Mouse (Mus musculus): ENCODE data around the gene Hist1h2ae.

DNA sequence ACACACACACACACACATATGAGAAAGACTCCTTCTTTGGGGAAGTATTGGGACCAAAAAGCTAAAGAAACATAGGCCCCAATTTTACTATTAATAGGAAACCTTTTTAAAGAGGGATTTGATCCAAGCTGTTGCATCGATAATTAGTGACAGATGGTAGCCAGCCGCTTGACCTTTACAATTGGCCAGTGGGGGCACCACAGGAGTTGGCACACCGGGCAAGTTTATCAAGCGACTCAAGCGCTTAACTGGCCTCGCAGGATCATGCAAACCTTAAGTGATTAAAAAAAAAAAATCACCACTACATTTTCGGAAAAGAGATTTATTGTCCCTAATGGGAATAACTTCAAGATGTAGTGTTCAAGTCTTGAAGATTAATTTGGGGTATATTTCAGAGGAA is 21.6 kb upstream of the Hist1h2ae start:
- TF ChIP-seq CTCF (IDR thresholded peaks at IDR 0.05), result no peak
- TF ChIP-seq EP300 (IDR thresholded peaks at IDR 0.05), result no peak

Measured in lung, postnatal 0 days (tissue).